In genomic region chr11:60248596-60249404, GRCm38 (mm10) we compare ENCODE assay signal across 9 mouse cellular contexts. TPM values are rescaled to one million over a fixed set of nuclear protein-coding genes. Genes with fewer than 3 reads are reported as not detected.
DNase-seq lines count a peak whose midpoint lies in the region; ATAC-seq and TF ChIP-seq lines count a peak whose summit lies in the region.
"Had no signal": no experiment of that assay in that cellular context is flagged by ENCODE, and none has a peak within 500 bp of the region (broad histone marks: within the 10 kb centered on the region; RNA-seq: fewer than 3 reads in every experiment).

No protein-coding gene starts in this region.

- no peak overlapping the region for H3K9ac ChIP-seq in heart, postnatal 0 days (replicated peaks; ENCODE audit: low read depth, low read length)
- no peak overlapping the region for H3K9ac ChIP-seq in hindbrain, embryonic 14.5 days
- peak overlapping the region; percentile 14; the same call in 1 of the 2 replicates for H3K9ac ChIP-seq in neural tube, embryonic 13.5 days

- H3K36me3 ChIP-seq in heart, postnatal 0 days (replicated peaks; ENCODE audit: control insufficient read depth, insufficient read depth, low read length) = peaks cover 10% of the 10 kb centered on the region; the same call in 1 of the 2 replicates
- H3K36me3 ChIP-seq in hindbrain, embryonic 14.5 days (replicated peaks; ENCODE audit: control insufficient read depth, insufficient read depth) = peaks cover 30% of the 10 kb centered on the region
- H3K36me3 ChIP-seq in neural tube, embryonic 13.5 days = peaks cover 44% of the 10 kb centered on the region
- peaks cover 6% of the 10 kb centered on the region; the same call in 1 of the 2 replicates for H3K36me3 ChIP-seq in heart, embryonic 10.5 days

- intact Hi-C loops in heart, postnatal 36 days (cut with DNase I) = no loop called here

- no peak overlapping the region for H3K4me3 ChIP-seq in heart, postnatal 0 days (ENCODE audit: low read depth, low read length)
- H3K4me3 ChIP-seq in hindbrain, embryonic 14.5 days (replicated peaks; ENCODE audit: low read length) = no peak overlapping the region
- H3K4me3 ChIP-seq in neural tube, embryonic 13.5 days = no peak overlapping the region
- no peak overlapping the region for H3K4me3 ChIP-seq in heart, embryonic 10.5 days

- no peaks in the 10 kb centered on the region for H3K9me3 ChIP-seq in heart, postnatal 0 days (replicated peaks; ENCODE audit: control insufficient read depth, low read length)
- no peaks in the 10 kb centered on the region for H3K9me3 ChIP-seq in hindbrain, embryonic 14.5 days (ENCODE audit: control insufficient read depth, low read length)
- no peaks in the 10 kb centered on the region for H3K9me3 ChIP-seq in neural tube, embryonic 13.5 days
- H3K9me3 ChIP-seq in heart, embryonic 10.5 days = no peaks in the 10 kb centered on the region

- no peaks in the 10 kb centered on the region for H3K27me3 ChIP-seq in heart, postnatal 0 days (ENCODE audit: control insufficient read depth, insufficient read depth, low read length)
- H3K27me3 ChIP-seq in hindbrain, embryonic 14.5 days (ENCODE audit: control insufficient read depth, insufficient read depth, low read length) = no peaks in the 10 kb centered on the region
- no peaks in the 10 kb centered on the region for H3K27me3 ChIP-seq in neural tube, embryonic 13.5 days
- H3K27me3 ChIP-seq in heart, embryonic 10.5 days (ENCODE audit: insufficient read depth, poor library complexity, severe bottlenecking) = no peaks in the 10 kb centered on the region

- no peak for DNase-seq in heart, postnatal 0 days (ENCODE audit: low spot score)
- no peak for DNase-seq in heart, postnatal 36 days
- peak; percentile 61 for DNase-seq in WW6 (ENCODE audit: low read depth, low spot score)
- DNase-seq in hindbrain, embryonic 14.5 days (ENCODE audit: low spot score) = no peak
- DNase-seq in heart, embryonic 10.5 days (ENCODE audit: low spot score) = no peak
- no peak for DNase-seq in spleen, postnatal 36 days (ENCODE audit: low spot score in 2 of 2)
- no peak for DNase-seq in gastrocnemius, postnatal 10 days
- DNase-seq: kidney, adult 18-20 months had no signal

- TF ChIP-seq EP300 in heart, postnatal 0 days (IDR thresholded peaks at IDR 0.05; ENCODE audit: low read depth) = no peak

- no peak for TF ChIP-seq CTCF in heart, postnatal 0 days (IDR thresholded peaks at IDR 0.05; ENCODE audit: low read depth)

- peak overlapping the region; percentile 22; the same call in 1 of the 2 replicates for H3K27ac ChIP-seq in heart, postnatal 0 days (ENCODE audit: low read depth)
- H3K27ac ChIP-seq in hindbrain, embryonic 14.5 days = peak overlapping the region; percentile 69
- peak overlapping the region; percentile 65 for H3K27ac ChIP-seq in neural tube, embryonic 13.5 days (replicated peaks)
- no peak overlapping the region for H3K27ac ChIP-seq in heart, embryonic 10.5 days

- no peak for ATAC-seq in heart, postnatal 0 days (ENCODE audit: insufficient read depth, low read depth)
- no peak for ATAC-seq in hindbrain, embryonic 14.5 days (ENCODE audit: low FRiP score)
- ATAC-seq in neural tube, embryonic 13.5 days (ENCODE audit: low read depth) = no peak

- H3K4me1 ChIP-seq in heart, postnatal 0 days (ENCODE audit: control insufficient read depth, insufficient read depth) = peaks cover 20% of the 10 kb centered on the region; the same call in 1 of the 2 replicates
- H3K4me1 ChIP-seq in hindbrain, embryonic 14.5 days (replicated peaks; ENCODE audit: control insufficient read depth, insufficient read depth, low read length) = 0 out of 2 replicates have a peak, but pooled peaks cover 10% of the 10 kb centered on the region
- peaks cover 15% of the 10 kb centered on the region for H3K4me1 ChIP-seq in neural tube, embryonic 13.5 days (replicated peaks)
- H3K4me1 ChIP-seq in heart, embryonic 10.5 days = peaks cover 48% of the 10 kb centered on the region

- H3K4me2 ChIP-seq in heart, postnatal 0 days (ENCODE audit: low read depth, low read length) = no peak overlapping the region
- no peak overlapping the region for H3K4me2 ChIP-seq in hindbrain, embryonic 14.5 days (replicated peaks)
- no peak overlapping the region for H3K4me2 ChIP-seq in neural tube, embryonic 13.5 days

- WGBS in heart, postnatal 0 days = 54% methylated on average over 13 of the region's 13 CpGs
- 36% methylated on average over 13 of the region's 13 CpGs for WGBS in hindbrain, embryonic 14.5 days
- WGBS in neural tube, embryonic 13.5 days = 38% methylated on average over 13 of the region's 13 CpGs
- WGBS in heart, embryonic 10.5 days = 60% methylated on average over 13 of the region's 13 CpGs

RNA-seq across cellular contexts. Expression of gene Srebf1, which starts 26.4 kb away (rescaled TPM):
- 77.2 and 81.7 TPM in 2 replicates for total RNA-seq in heart, postnatal 0 days (2014; rRNA removed; ENCODE audit: low replicate concordance)
- polyA plus RNA-seq in heart, postnatal 0 days (2015; fragmentation: Nextera tagmentation; extraction: Ambion mirVana) = 29.9 and 31.0 TPM in 2 replicates
- 10 to 100 TPM; 28.9 to 39.5 TPM for total RNA-seq in heart, postnatal 36 days (2021)
- polyA plus RNA-seq in hindbrain, embryonic 14.5 days (2014; fragmentation: Nextera tagmentation; extraction: Ambion mirVana) = 37.3 and 40.3 TPM in 2 replicates
- 30.6 and 38.5 TPM in 2 replicates for polyA plus RNA-seq in neural tube, embryonic 13.5 days (2015; fragmentation: Nextera tagmentation; extraction: Ambion mirVana)
- polyA plus RNA-seq in heart, embryonic 10.5 days (2016; fragmentation: Nextera tagmentation; extraction: Ambion mirVana) = 38.2 and 40.3 TPM in 2 replicates
- 10 to 100 TPM; 24.2 to 29.1 TPM for total RNA-seq in gastrocnemius, postnatal 10 days (2021)
